Mouse (Mus musculus) frontal cortex, postnatal 36 days (tissue): Measurements from ENCODE around the gene Chtop.

Experiments used
- DNase-seq, 2 experiments: peaks; one replicate each; pipeline ENCODE4 v3.0.0; 2022; ENCODE audit warnings: low spot score in 2 of 2

Chtop gene

GRCm38 (mm10) chr3:90512276-90512675 lies 3.0 kb upstream of the Chtop start:
- DNase-seq, result no peak

GRCm38 (mm10) chr3:90509747-90510123 lies 437 bp upstream of the Chtop start:
- no peak for DNase-seq

GRCm38 (mm10) chr3:90508287-90508949 lies 880 bp downstream of the Chtop start:
- DNase-seq, result no peak

GRCm38 (mm10) chr3:90506362-90506761 lies 2.9 kb downstream of the Chtop start:
- DNase-seq, result no peak

GRCm38 (mm10) chr3:90505216-90505615 lies 4.1 kb downstream of the Chtop start:
- no peak for DNase-seq

- DNase-seq, result no peak
Observed at GRCm38 (mm10) chr3:90503444-90503843, 5.9 kb downstream of the Chtop start.

- DNase-seq, result no peak
Observed at GRCm38 (mm10) chr3:90497597-90497996, 11.7 kb downstream of the Chtop start.

GRCm38 (mm10) chr3:90495850-90496525 lies 13.3 kb downstream of the Chtop start:
- no peak for DNase-seq

- DNase-seq, result no peak
Observed at GRCm38 (mm10) chr3:90493831-90494540, 15.3 kb downstream of the Chtop start.

- peak in 1 of 2 experiments; percentile 57 for DNase-seq
Observed at GRCm38 (mm10) chr3:90491350-90491749, 17.9 kb downstream of the Chtop start.

GRCm38 (mm10) chr3:90490696-90491256 lies 18.5 kb downstream of the Chtop start, which contains the start of gene Snapin:
TSS of gene Snapin (minus strand) at chr3:90491033.
- peak; percentile 95 to 96 for DNase-seq

- DNase-seq, result no peak
Observed at GRCm38 (mm10) chr3:90488576-90488975, 20.7 kb downstream of the Chtop start.

GRCm38 (mm10) chr3:90486998-90487397 lies 22.3 kb downstream of the Chtop start:
- DNase-seq, result no peak

- peak; percentile 96 to 98 for DNase-seq
Observed at GRCm38 (mm10) chr3:90475831-90476611, 33.3 kb downstream of the Chtop start, which contains the start of gene Ilf2. TSS of gene Ilf2 (plus strand) at chr3:90476126.

- DNase-seq, result no peak
Observed at GRCm38 (mm10) chr3:90475151-90475830, 34.0 kb downstream of the Chtop start.

GRCm38 (mm10) chr3:90472213-90472612 lies 37.1 kb downstream of the Chtop start:
- no peak for DNase-seq

- no peak for DNase-seq
Observed at GRCm38 (mm10) chr3:90467618-90468300, 41.5 kb downstream of the Chtop start.

- DNase-seq, result peak; percentile 42 to 73
Observed at GRCm38 (mm10) chr3:90466311-90466766, 43.0 kb downstream of the Chtop start.

GRCm38 (mm10) chr3:90465686-90466310 lies 43.5 kb downstream of the Chtop start, which contains the start of gene Npr1:
TSS of gene Npr1 (minus strand) at chr3:90465866.
- no peak for DNase-seq
